Comparison of ENCODE assay signal across 11 mouse cellular contexts in genomic region chr6:50809669-50809983, GRCm38 (mm10).
DNase-seq lines count a peak whose midpoint lies in the region; ATAC-seq and TF ChIP-seq lines count a peak whose summit lies in the region.
"Had no signal": no experiment of that assay in that cellular context is flagged by ENCODE, and none has a peak within 500 bp of the region (broad histone marks: within the 10 kb centered on the region; RNA-seq: fewer than 3 reads in every experiment).

No protein-coding gene starts in this region.

- WGBS in hindbrain, embryonic 11.5 days = 31% methylated on average over 4 of the region's 4 CpGs
- 45% methylated on average over 4 of the region's 4 CpGs for WGBS in hindbrain, postnatal 0 days
- WGBS in embryonic facial prominence, embryonic 10.5 days = 28% methylated on average over 4 of the region's 4 CpGs
- 22% methylated on average over 4 of the region's 4 CpGs for WGBS in limb, embryonic 12.5 days

- peaks cover 7% of the 10 kb centered on the region; the same call in 1 of the 2 replicates for H3K4me1 ChIP-seq in hindbrain, embryonic 11.5 days (replicated peaks; ENCODE audit: control insufficient read depth, insufficient read depth, low read length)
- peaks cover 3% of the 10 kb centered on the region; the same call in 1 of the 2 replicates for H3K4me1 ChIP-seq in hindbrain, postnatal 0 days (ENCODE audit: insufficient read depth, low read length)
- peaks cover 65% of the 10 kb centered on the region for H3K4me1 ChIP-seq in embryonic facial prominence, embryonic 10.5 days
- H3K4me1 ChIP-seq in limb, embryonic 12.5 days (replicated peaks) = peaks cover 35% of the 10 kb centered on the region

- H3K27ac ChIP-seq in hindbrain, embryonic 11.5 days (ENCODE audit: low read depth, low read length) = peak overlapping the region; percentile 56
- H3K27ac ChIP-seq in hindbrain, postnatal 0 days = no peak overlapping the region
- H3K27ac ChIP-seq in embryonic facial prominence, embryonic 10.5 days (replicated peaks) = peak overlapping the region; percentile 80
- peak overlapping the region; percentile 64; the same call in 1 of the 2 replicates for H3K27ac ChIP-seq in limb, embryonic 12.5 days
- H3K27ac ChIP-seq: neural tube, embryonic 12.5 days had no signal

- H3K4me2 ChIP-seq in hindbrain, embryonic 11.5 days (replicated peaks; ENCODE audit: low read depth, low read length) = no peak overlapping the region
- H3K4me2 ChIP-seq in hindbrain, postnatal 0 days (ENCODE audit: low read depth, low read length) = no peak overlapping the region
- H3K4me2 ChIP-seq in limb, embryonic 12.5 days = peak overlapping the region; percentile 51
- H3K4me2 ChIP-seq: liver, embryonic 11.5 days; neural tube, embryonic 12.5 days had no signal

- no peaks in the 10 kb centered on the region for H3K79me2 ChIP-seq in C2C12 (ENCODE audit: control insufficient read depth, insufficient read depth)

- no peaks in the 10 kb centered on the region for H3K36me3 ChIP-seq in hindbrain, embryonic 11.5 days (ENCODE audit: control insufficient read depth, insufficient read depth, low read length)
- H3K36me3 ChIP-seq in hindbrain, postnatal 0 days (ENCODE audit: insufficient read depth, low read length) = no peaks in the 10 kb centered on the region
- no peaks in the 10 kb centered on the region for H3K36me3 ChIP-seq in C2C12 (ENCODE audit: control insufficient read depth, insufficient read depth)
- H3K36me3 ChIP-seq in embryonic facial prominence, embryonic 10.5 days (replicated peaks) = no peaks in the 10 kb centered on the region
- no peaks in the 10 kb centered on the region for H3K36me3 ChIP-seq in limb, embryonic 12.5 days
- H3K36me3 ChIP-seq: neural tube, embryonic 12.5 days had no signal

- 0 out of 2 replicates have a peak, but pooled peaks have one; percentile 19 for ATAC-seq in hindbrain, embryonic 11.5 days (ENCODE audit: low FRiP score)
- no peak for ATAC-seq in hindbrain, postnatal 0 days
- no peak for ATAC-seq in limb, embryonic 12.5 days (ENCODE audit: insufficient number of reproducible peaks, insufficient read depth, low FRiP score, low TSS enrichment, low read depth)

- no peak for TF ChIP-seq CTCF in hindbrain, postnatal 0 days (IDR thresholded peaks at IDR 0.05; ENCODE audit: low read depth)
- no peak for TF ChIP-seq CTCF in C2C12 (IDR thresholded peaks at IDR 0.05; ENCODE audit: control insufficient read depth, insufficient read depth, insufficient read length)

- peak overlapping the region; percentile 18 for H3ac ChIP-seq in C2C12 (ENCODE audit: control insufficient read depth, insufficient read length, low read depth)

- DNase-seq in hindbrain, embryonic 11.5 days (ENCODE audit: low spot score) = peak; percentile 40
- DNase-seq in hindbrain, postnatal 0 days (ENCODE audit: low spot score) = no peak
- DNase-seq in embryonic facial prominence, embryonic 10.5 days (ENCODE audit: low spot score) = peak; percentile 25
- DNase-seq in retina, postnatal 1 day = no peak
- DNase-seq in layer of hippocampus, adult 11-12 months (ENCODE audit: low spot score) = no peak
- DNase-seq: cerebellum, adult 8-10 months; layer of hippocampus, adult 9-11 months had no signal

- no peak overlapping the region for H3K4me3 ChIP-seq in hindbrain, embryonic 11.5 days (ENCODE audit: low read depth, low read length)
- H3K4me3 ChIP-seq in hindbrain, postnatal 0 days (ENCODE audit: low read length) = no peak overlapping the region
- H3K4me3 ChIP-seq in C2C12 (ENCODE audit: insufficient read depth, poor library complexity, severe bottlenecking) = no peak overlapping the region
- H3K4me3 ChIP-seq in embryonic facial prominence, embryonic 10.5 days = no peak overlapping the region
- no peak overlapping the region for H3K4me3 ChIP-seq in limb, embryonic 12.5 days (replicated peaks)
- H3K4me3 ChIP-seq: neural tube, embryonic 12.5 days had no signal

- no peak overlapping the region for H3K9ac ChIP-seq in hindbrain, embryonic 11.5 days (ENCODE audit: low read depth, low read length)
- no peak overlapping the region for H3K9ac ChIP-seq in hindbrain, postnatal 0 days (replicated peaks; ENCODE audit: low read length)
- H3K9ac ChIP-seq in limb, embryonic 12.5 days (replicated peaks) = no peak overlapping the region
- H3K9ac ChIP-seq: neural tube, embryonic 12.5 days had no signal

- no peaks in the 10 kb centered on the region for H3K27me3 ChIP-seq in hindbrain, embryonic 11.5 days (ENCODE audit: control insufficient read depth, insufficient read depth, low read length)
- no peaks in the 10 kb centered on the region for H3K27me3 ChIP-seq in hindbrain, postnatal 0 days (ENCODE audit: insufficient read depth, low read length)
- H3K27me3 ChIP-seq in C2C12 (ENCODE audit: control insufficient read depth, insufficient read depth, insufficient read length) = peaks cover 26% of the 10 kb centered on the region
- peaks cover 2% of the 10 kb centered on the region; the same call in 1 of the 2 replicates for H3K27me3 ChIP-seq in embryonic facial prominence, embryonic 10.5 days (replicated peaks; ENCODE audit: low read depth, poor library complexity, severe bottlenecking)
- H3K27me3 ChIP-seq in limb, embryonic 12.5 days = peaks cover 33% of the 10 kb centered on the region
- H3K27me3 ChIP-seq: neural tube, embryonic 12.5 days had no signal

- no peaks in the 10 kb centered on the region for H3K79me3 ChIP-seq in C2C12 (ENCODE audit: low read depth)

- H3K9me3 ChIP-seq in hindbrain, embryonic 11.5 days (ENCODE audit: control insufficient read depth, low read length) = no peaks in the 10 kb centered on the region
- no peaks in the 10 kb centered on the region for H3K9me3 ChIP-seq in hindbrain, postnatal 0 days (ENCODE audit: low read length)
- H3K9me3 ChIP-seq in embryonic facial prominence, embryonic 10.5 days = no peaks in the 10 kb centered on the region
- H3K9me3 ChIP-seq in limb, embryonic 12.5 days = no peaks in the 10 kb centered on the region
- H3K9me3 ChIP-seq: neural tube, embryonic 12.5 days had no signal

TF ChIP-seq in C2C12, 6 proteins besides CTCF, POLR2A, EP300 and RAD21:
- TF ChIP-seq FOSL1 (IDR thresholded peaks at IDR 0.05; ENCODE audit: insufficient read depth, low read length, poor library complexity, severe bottlenecking) = no peak
- TF ChIP-seq MYOD1 (IDR thresholded peaks at IDR 0.05; ENCODE audit: control insufficient read depth, insufficient read length, low read depth) = no peak
- no peak for TF ChIP-seq MYOG (IDR thresholded peaks at IDR 0.05; ENCODE audit: control insufficient read depth, extremely low read depth, insufficient read length)
- TF ChIP-seq MAX (IDR thresholded peaks at IDR 0.05) = no peak
- TF ChIP-seq USF1 (IDR thresholded peaks at IDR 0.05; ENCODE audit: low read depth) = no peak
- TF ChIP-seq CEBPB (IDR thresholded peaks at IDR 0.05; ENCODE audit: low read depth) = no peak
TF ChIP-seq in C2C12: peak in this region for 0.

Comparison
In these comparisons a context has a peak if more than half of its experiments do, and no peak if none do; other contexts are left out.
1. DNase-seq: peak in hindbrain, embryonic 11.5 days (single experiment) and embryonic facial prominence, embryonic 10.5 days (single experiment); none in hindbrain, postnatal 0 days (single experiment), retina, postnatal 1 day (single experiment) and layer of hippocampus, adult 11-12 months (single experiment).